Mouse (Mus musculus): ENCODE results near the gene Atp1b2. TPM values are rescaled to one million over a fixed set of nuclear protein-coding genes. Genes with fewer than 3 reads are reported as not detected.

Atp1b2 gene
- polyA plus RNA-seq, 1 experiment from 2014 or later = 25.9 TPM

DNA sequence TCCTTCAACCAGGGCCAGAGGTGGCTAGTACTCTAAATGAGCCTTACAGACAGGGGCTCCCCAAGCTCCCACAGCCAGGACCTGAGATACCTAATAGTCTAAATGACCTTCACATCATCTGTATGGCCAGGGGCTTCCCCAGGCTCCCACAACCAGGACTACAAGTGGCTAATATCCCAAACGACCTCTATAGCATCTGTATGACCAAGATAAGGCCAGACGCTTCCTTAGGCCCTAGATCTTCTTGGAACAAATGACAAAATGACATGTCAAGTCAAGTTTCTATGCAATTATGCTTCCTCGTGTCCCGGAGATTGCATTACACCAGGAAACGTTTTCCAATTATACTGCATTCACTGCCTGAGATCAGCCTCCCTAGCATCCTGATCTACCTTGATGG, 29.4 kb downstream of the Atp1b2 start:
- Histone ChIP-seq H3K4me3 (no peak overlapping the region), H3K4me2 (replicated peaks) (no peak overlapping the region), H3K27ac (replicated peaks) (no peak overlapping the region), H3K36me3 (peaks cover 4% of the 10 kb centered on the region), H3K9me3 (no peaks in the 10 kb centered on the region), H3K27me3 (no peaks in the 10 kb centered on the region), H3K4me1 (peaks cover 44% of the 10 kb centered on the region), H3K9ac (replicated peaks) (no peak overlapping the region)
- no peak for ATAC-seq (replicated peaks)
- WGBS = 83% methylated on average over 5 of the region's 5 CpGs

DNA sequence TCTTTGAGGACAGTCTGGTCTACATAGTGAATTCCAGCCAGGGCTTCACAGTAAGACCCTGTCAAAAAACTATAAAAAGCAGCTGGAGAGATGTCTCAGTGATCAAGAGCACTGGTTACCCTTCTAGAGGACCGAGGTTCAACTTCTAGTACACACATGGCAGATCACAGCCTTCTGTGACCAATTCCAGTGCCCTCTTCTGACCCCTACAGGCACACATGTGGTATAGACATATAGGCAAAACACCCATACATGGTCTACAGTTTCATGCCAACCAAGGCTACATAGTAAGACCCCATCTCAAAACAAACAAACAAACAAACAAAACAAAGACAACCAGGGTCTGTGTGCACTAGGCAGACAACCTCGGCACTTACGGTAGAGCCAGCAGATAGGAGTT, 30.5 kb downstream of the Atp1b2 start:
- ATAC-seq (replicated peaks) = no peak
- no peak overlapping the region for H3K4me2 ChIP-seq (replicated peaks)
- no peaks in the 10 kb centered on the region for H3K9me3 ChIP-seq
- peaks cover 14% of the 10 kb centered on the region for H3K36me3 ChIP-seq
- WGBS = 68% methylated on average over 3 of the region's 3 CpGs
- peaks cover 44% of the 10 kb centered on the region for H3K4me1 ChIP-seq
- no peaks in the 10 kb centered on the region for H3K27me3 ChIP-seq
- H3K9ac ChIP-seq (replicated peaks) = no peak overlapping the region
- no peak overlapping the region for H3K4me3 ChIP-seq
- H3K27ac ChIP-seq (replicated peaks) = no peak overlapping the region

DNA sequence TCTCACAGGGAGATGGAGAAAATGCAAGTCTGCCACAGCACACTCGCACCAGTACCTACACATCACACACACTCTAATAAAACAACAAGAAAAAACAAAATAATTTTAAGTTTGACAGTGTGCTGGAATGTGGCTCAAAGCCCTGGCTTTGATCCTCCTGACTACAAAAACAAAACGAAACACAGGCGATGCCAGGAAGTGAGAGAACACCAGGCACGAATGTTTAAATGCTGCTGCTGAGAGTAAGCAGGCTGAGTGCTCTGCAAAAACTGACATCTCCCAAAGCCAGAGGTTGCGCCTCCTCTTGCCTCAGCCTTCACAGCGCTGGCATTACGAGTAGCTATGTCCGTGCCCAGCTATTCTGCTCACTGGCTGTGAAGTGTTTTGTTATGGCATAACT, 40.6 kb downstream of the Atp1b2 start:
- Histone ChIP-seq H3K9me3 (no peaks in the 10 kb centered on the region), H3K4me2 (replicated peaks) (no peak overlapping the region), H3K4me1 (peaks cover 15% of the 10 kb centered on the region), H3K36me3 (peaks cover 31% of the 10 kb centered on the region; the same call in 1 of the 2 replicates), H3K27me3 (no peaks in the 10 kb centered on the region), H3K9ac (replicated peaks) (no peak overlapping the region), H3K27ac (replicated peaks) (no peak overlapping the region), H3K4me3 (no peak overlapping the region)
- WGBS = 82% methylated on average over 8 of the region's 8 CpGs
- no peak for ATAC-seq (replicated peaks)

DNA sequence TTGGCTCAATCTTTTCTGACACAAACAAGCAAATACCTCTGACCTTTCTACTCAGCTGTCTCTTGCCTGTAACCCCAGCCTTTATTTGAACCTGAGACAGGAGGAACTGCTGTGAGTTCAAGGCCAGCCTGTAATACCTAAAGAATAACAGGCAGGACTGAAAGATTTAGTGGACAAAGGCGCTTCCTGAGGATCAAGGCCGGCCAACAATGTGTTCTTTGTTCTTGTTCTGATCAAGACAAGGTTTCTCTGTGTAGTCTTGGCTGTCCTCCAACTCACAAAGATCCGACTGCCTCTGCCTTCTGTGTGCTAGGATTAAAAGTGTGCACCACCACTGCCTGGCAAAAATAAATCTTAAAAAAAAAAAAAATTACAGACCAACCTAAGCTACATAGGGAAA, 41.4 kb downstream of the Atp1b2 start:
- no peak overlapping the region for H3K4me3 ChIP-seq
- no peak overlapping the region for H3K9ac ChIP-seq (replicated peaks)
- no peaks in the 10 kb centered on the region for H3K9me3 ChIP-seq
- no peaks in the 10 kb centered on the region for H3K27me3 ChIP-seq
- peaks cover 25% of the 10 kb centered on the region; the same call in 1 of the 2 replicates for H3K36me3 ChIP-seq
- 26% methylated on average over 3 of the region's 3 CpGs for WGBS
- no peak overlapping the region for H3K4me2 ChIP-seq (replicated peaks)
- peaks cover 16% of the 10 kb centered on the region for H3K4me1 ChIP-seq
- no peak overlapping the region for H3K27ac ChIP-seq (replicated peaks)
- ATAC-seq (replicated peaks) = no peak

DNA sequence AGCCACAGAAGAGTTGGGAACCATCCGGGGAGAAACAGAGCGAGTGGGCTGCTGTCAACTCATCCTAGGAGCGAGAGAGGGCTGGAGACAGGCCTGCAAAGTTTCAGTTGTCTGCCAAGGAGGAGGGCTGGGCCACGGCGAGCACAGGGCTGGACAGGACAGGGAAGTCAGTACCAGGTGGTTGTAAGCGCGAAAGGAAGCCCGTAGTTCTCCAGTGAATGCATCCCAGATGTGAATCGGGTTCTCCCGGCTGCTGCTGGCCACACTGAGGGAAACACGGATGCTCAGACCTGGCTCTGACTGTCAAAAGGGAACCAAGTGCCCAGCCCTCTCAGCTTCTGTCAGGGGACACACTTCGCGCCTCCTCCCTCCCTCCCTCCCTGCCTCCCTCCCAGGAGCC, 42.4 kb downstream of the Atp1b2 start:
- no peak for ATAC-seq (replicated peaks)
- no peak overlapping the region for H3K4me2 ChIP-seq (replicated peaks)
- WGBS = 91% methylated on average over 13 of the region's 13 CpGs

DNA sequence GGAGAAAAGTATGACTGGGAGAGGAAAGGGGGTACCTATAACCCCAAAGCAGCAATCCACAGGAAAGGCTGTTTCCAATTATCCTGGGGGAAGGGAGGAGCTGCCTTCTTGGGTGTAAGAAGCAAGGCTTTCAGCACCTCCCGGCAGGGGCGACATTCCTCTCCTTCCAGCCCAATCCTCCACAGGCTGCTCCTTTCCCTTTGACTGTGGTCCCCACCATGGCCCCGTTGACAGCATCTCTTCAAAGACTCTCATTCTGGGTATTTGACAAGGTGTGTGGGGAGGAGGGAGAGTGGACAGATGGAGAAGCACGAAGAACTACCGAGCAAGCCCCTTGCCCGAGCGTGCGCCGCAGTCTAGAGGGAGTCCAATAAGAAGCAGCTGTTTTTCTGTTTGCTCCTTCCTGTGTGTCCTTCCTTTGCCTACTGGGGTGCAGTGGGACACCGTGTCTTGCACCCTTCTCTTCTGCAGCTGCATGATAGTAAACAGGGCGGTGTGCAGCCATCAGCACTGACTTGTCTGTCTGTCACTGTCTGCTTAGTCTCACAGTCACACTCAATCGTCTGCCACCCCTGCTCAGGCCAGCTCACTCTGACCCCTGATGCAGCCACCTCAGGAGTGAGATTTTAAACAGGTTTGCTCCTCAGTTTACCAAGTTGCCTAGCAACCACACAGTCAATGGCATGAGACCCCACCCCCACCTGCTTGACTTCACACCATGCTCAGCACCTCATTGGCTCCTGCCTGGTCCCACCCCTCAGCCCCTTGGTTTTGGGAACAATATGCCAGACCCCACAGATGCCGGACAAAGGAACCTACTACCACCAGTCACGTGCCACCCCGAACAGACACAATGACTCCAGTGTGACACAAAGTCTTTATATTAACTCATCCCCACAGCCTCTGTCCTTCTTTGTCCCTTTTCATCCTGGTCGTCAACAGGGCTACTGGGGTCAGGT, 44.6 kb downstream of the Atp1b2 start:
- H3K4me1 ChIP-seq = peaks cover 48% of the 10 kb centered on the region
- WGBS = 25% methylated on average over 16 of the region's 16 CpGs
- peak overlapping the region; percentile 82 for H3K27ac ChIP-seq (replicated peaks)
- H3K36me3 ChIP-seq = peaks cover 17% of the 10 kb centered on the region; the same call in 1 of the 2 replicates
- no peaks in the 10 kb centered on the region for H3K27me3 ChIP-seq
- peak; percentile 38 for ATAC-seq (replicated peaks)
- no peaks in the 10 kb centered on the region for H3K9me3 ChIP-seq
- H3K9ac ChIP-seq (replicated peaks) = peak overlapping the region; percentile 95
- peak overlapping the region; percentile 92 for H3K4me2 ChIP-seq (replicated peaks)
- H3K4me3 ChIP-seq = peak overlapping the region; percentile 79

More for the DNA sequence above, 42.4 kb downstream of the Atp1b2 start:
- Histone ChIP-seq H3K4me3 (no peak overlapping the region), H3K27ac (replicated peaks) (no peak overlapping the region), H3K4me1 (peaks cover 26% of the 10 kb centered on the region), H3K27me3 (no peaks in the 10 kb centered on the region), H3K9me3 (no peaks in the 10 kb centered on the region), H3K9ac (replicated peaks) (no peak overlapping the region), H3K36me3 (peaks cover 25% of the 10 kb centered on the region; the same call in 1 of the 2 replicates)

DNA sequence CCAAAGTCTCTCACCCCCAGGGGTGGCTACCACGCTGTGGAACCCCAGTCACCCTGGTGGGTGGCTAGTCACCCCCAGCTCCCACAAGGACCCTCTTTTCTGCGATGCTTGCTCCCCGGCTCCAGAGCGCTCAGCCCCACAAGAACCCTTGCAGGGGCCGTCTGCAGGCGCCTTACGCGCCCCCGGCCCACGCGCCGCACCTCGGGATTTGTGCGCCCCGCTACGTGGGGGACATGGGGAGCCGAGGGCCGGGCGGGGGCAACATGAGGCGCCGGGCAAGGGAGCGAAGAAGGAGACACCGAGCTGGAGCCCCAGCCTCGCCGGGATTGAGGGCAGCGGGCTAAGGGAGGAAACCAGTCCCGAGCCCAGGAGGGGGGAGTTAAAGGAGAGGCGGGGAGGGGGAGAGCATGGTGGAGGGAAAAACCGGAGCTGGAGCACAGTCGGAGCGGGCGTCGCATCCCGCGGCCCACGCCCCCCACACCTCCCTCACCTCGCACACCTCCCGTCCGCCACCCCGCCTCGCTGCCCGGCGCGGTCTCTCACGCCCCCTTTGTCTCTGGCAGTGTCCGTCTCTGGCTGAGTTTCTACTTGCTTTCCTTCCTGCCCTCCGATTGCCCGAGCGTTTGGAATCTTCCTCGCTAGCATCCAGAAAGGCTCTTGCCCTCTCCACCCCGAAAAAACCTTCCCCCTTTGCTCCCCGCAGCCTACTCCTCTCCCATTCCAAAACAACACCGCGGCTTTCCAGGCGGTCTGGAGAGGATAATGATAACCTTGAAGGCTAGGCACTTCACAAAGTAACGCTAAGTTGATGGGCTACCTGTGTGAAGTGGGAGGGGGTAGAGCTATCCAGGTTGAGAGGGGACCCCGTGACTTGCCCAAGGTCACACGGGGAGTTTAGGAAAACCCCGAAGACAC, 45.6 kb downstream of the Atp1b2 start, which contains the start of gene Efnb3:
Gene Efnb3 (minus strand): TSS at position 355 of the 915 bp plus-strand sequence.
- peak within 1 kb of the TSS; percentile 95 for H3K9ac ChIP-seq (replicated peaks)
- no peaks in the 10 kb centered on the region for H3K9me3 ChIP-seq
- H3K4me1 ChIP-seq = peaks cover 56% of the 10 kb centered on the region
- whole genome bisulfite sequencing = 1% methylated on average over 51 of the region's 59 CpGs
- H3K4me2 ChIP-seq (replicated peaks) = peak within 1 kb of the TSS; percentile 92
- peaks cover 8% of the 10 kb centered on the region; the same call in 1 of the 2 replicates for H3K36me3 ChIP-seq
- H3K27ac ChIP-seq (replicated peaks) = peak within 1 kb of the TSS; percentile 82
- peak; percentile 51 for ATAC-seq (replicated peaks)
- H3K27me3 ChIP-seq = no peaks in the 10 kb centered on the region
- H3K4me3 ChIP-seq = peak within 1 kb of the TSS; percentile 79

DNA sequence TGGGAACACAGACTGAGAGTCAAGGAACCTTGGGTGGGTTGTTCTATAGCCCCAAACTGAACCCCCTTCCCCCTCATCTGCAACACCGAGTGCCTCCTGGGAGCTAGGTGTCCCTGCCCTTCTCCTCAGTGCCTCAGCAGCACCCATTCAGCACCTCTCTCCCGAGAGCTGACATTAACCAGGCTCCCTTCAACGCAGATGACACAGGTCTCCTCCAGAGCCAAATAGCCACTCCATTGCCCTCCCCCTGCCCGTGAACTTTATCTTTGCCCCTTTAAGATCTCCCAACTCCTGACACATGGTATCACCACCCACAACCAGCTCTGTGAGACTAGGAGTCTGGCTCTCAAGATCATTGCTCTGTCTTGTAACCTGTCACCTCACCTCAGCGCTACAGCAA, 46.6 kb downstream of the Atp1b2 start:
- 25% methylated on average over 5 of the region's 5 CpGs for WGBS
- Histone ChIP-seq H3K27me3 (no peaks in the 10 kb centered on the region), H3K4me1 (peaks cover 61% of the 10 kb centered on the region), H3K9me3 (no peaks in the 10 kb centered on the region), H3K27ac (replicated peaks) (peak overlapping the region; percentile 82), H3K36me3 (0 out of 2 replicates have a peak, but pooled peaks cover 6% of the 10 kb centered on the region), H3K9ac (replicated peaks) (peak overlapping the region; percentile 95), H3K4me2 (replicated peaks) (peak overlapping the region; percentile 92), H3K4me3 (peak overlapping the region; percentile 79)
- no peak for ATAC-seq (replicated peaks)

DNA sequence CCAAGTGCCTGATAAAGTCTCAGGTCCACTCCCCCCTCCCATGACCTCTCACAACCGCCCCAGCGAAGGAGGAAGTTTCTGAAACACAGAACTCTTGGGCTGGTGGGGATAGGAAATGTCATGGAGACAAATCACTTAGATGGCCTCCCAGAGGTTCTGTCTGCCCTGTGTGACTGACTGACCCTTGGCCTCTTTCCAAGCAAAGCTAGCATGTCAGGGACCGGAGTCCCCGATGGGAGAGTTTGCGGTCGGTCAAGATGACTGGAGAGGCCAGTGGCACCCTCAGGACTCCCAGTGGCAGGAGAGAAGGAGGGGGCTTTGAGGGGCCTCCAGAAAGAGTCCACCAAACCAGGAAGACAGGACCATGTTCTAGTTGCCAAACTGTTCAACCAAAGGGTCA, 47.0 kb downstream of the Atp1b2 start:
- H3K9me3 ChIP-seq = no peaks in the 10 kb centered on the region
- peak overlapping the region; percentile 92 for H3K4me2 ChIP-seq (replicated peaks)
- peak overlapping the region; percentile 95 for H3K9ac ChIP-seq (replicated peaks)
- H3K36me3 ChIP-seq = 0 out of 2 replicates have a peak, but pooled peaks cover 6% of the 10 kb centered on the region
- peak overlapping the region; percentile 82 for H3K27ac ChIP-seq (replicated peaks)
- H3K27me3 ChIP-seq = no peaks in the 10 kb centered on the region
- WGBS = 54% methylated on average over 6 of the region's 6 CpGs
- no peak for ATAC-seq (replicated peaks)
- H3K4me1 ChIP-seq = peaks cover 65% of the 10 kb centered on the region
- peak overlapping the region; percentile 79 for H3K4me3 ChIP-seq

DNA sequence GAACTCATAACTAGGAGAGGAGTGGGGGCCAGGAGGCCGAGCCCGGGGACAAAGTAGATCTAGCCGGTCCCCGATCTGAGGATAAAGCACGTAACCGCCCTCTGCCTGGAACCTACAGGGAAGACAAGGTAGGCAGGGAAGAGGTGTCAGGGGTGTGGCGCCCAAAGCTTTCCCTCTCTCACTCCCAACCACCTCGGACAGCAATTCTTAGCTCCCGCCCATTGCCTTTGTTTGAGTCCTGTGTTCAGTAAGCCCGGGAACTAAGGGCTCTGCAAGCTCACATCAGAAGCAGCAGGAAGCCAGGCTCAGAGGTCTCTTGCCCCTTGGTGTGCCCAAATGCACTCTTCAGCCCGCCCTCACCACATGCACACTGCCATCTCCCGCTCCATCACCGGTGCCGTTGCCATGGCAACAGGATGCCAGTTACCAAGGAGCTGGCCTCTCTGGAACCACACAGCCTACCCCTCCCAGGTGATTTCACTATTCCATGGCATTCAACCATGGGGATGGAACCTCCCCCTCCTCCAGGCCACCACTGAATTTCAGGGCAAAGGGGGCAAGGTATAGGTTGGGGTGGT, 48.3 kb downstream of the Atp1b2 start:
- H3K36me3 ChIP-seq = 0 out of 2 replicates have a peak, but pooled peaks cover 5% of the 10 kb centered on the region
- no peaks in the 10 kb centered on the region for H3K9me3 ChIP-seq
- no peak for ATAC-seq (replicated peaks)
- H3K4me1 ChIP-seq = peaks cover 78% of the 10 kb centered on the region
- H3K27me3 ChIP-seq = no peaks in the 10 kb centered on the region
- peak overlapping the region; percentile 92 for H3K4me2 ChIP-seq (replicated peaks)
- H3K9ac ChIP-seq (replicated peaks) = peak overlapping the region; percentile 47
- WGBS = 10% methylated on average over 14 of the region's 14 CpGs
- peak overlapping the region; percentile 79 for H3K4me3 ChIP-seq
- H3K27ac ChIP-seq (replicated peaks) = peak overlapping the region; percentile 82

DNA sequence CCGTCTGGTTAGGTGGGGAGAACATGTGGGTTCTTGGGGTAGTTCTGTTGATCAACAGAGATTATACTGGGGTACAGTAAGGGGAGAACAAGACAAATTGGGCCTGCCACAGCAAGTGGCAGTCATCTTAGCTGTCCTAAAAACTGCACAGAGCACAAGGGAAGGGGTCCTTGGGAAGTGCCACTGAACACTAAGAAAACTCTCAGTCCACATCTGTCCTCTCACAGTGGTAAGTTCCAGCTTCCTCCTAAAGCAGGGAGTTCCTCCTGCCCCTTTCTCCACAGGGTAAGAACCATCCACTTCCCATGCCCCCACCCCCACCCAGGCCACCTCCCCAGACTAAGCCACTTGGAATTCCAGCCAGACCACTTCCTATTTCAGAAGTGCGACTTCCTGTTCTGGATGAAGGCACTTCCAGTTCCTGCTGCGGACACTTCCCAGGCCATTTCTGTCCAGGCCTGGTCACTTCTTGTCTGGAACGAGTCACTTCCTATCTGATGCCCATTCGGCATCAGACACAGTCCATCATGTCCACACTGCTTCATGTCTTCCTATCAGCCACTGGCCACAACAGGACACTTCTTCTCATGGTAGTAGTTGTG, 51.1 kb downstream of the Atp1b2 start:
- no peak overlapping the region for H3K4me3 ChIP-seq
- 90% methylated on average over 5 of the region's 5 CpGs for WGBS
- no peak for ATAC-seq (replicated peaks)
- H3K36me3 ChIP-seq = no peaks in the 10 kb centered on the region
- peaks cover 69% of the 10 kb centered on the region for H3K4me1 ChIP-seq
- H3K27ac ChIP-seq (replicated peaks) = peak overlapping the region; percentile 6; the same call in 1 of the 2 replicates
- H3K4me2 ChIP-seq (replicated peaks) = no peak overlapping the region
- H3K9me3 ChIP-seq = no peaks in the 10 kb centered on the region
- H3K27me3 ChIP-seq = no peaks in the 10 kb centered on the region
- H3K9ac ChIP-seq (replicated peaks) = no peak overlapping the region
